Mouse (Mus musculus): Measurements from ENCODE around the gene Higd1c.

DNA sequence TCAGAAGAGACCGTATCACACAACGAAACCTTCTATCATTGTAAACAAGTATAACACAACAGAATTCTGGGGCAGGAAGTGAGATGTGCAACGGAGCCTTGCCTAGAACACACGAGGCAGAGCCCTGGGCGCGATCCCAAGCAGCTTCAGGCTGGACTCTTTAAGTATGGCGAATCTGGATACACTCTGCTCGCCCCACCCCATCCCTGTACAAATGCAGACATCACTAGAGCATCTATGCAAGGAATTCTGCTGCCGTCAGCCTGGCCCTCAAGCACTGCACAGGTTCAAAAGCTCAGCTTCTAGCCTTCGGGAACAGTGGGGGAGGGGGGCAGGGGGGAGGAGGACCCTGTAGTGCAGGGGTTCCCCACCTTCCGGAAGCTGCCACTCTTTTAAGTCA lies 28.7 kb downstream of the Higd1c start:
- TF ChIP-seq CTCF (IDR thresholded peaks at IDR 0.05; ENCODE audit: low read depth): no peak
- no peak for TF ChIP-seq EP300 (IDR thresholded peaks at IDR 0.05; ENCODE audit: low read depth)

Measured in liver, postnatal 0 days (tissue).